ENCODE assay signal across 8 mouse cellular contexts in genomic region chr11:5901950-5902349, GRCm38 (mm10). TPM values are rescaled to one million over a fixed set of nuclear protein-coding genes. Genes with fewer than 3 reads are reported as not detected.
DNase-seq lines count a peak whose midpoint lies in the region; ATAC-seq and TF ChIP-seq lines count a peak whose summit lies in the region.

No protein-coding gene starts in this region.

- DNase-seq in kidney, adult 2 months: peak; percentile 16
- DNase-seq in kidney, adult 11 months: no peak
- peak; percentile 88 for DNase-seq in brain, adult 2 months (ENCODE audit: low read depth, low spot score)
- DNase-seq in forebrain, embryonic 10.5 days (ENCODE audit: extremely low spot score, low spot score): peak; percentile 74
- DNase-seq in lung, postnatal 0 days (ENCODE audit: low spot score): peak; percentile 65
- peak; percentile 44 to 54 for DNase-seq in right cerebral cortex, postnatal 36 days (ENCODE audit: low spot score in 2 of 2)
- DNase-seq in thymus, postnatal 10 days (ENCODE audit: low spot score in 2 of 2): no peak

- WGBS in kidney, adult 2 months: 5% methylated on average over 32 of the region's 32 CpGs
- WGBS in forebrain, embryonic 10.5 days: under 1% methylated on average over 32 of the region's 32 CpGs
- under 1% methylated on average over 32 of the region's 32 CpGs for WGBS in intestine, embryonic 15.5 days
- 1% methylated on average over 32 of the region's 32 CpGs for WGBS in lung, postnatal 0 days

- no peaks in the 10 kb centered on the region for H3K4me1 ChIP-seq in kidney, adult 2 months (ENCODE audit: control insufficient read depth, insufficient read depth, low read length)
- peaks cover 46% of the 10 kb centered on the region for H3K4me1 ChIP-seq in forebrain, embryonic 10.5 days
- peaks cover 37% of the 10 kb centered on the region for H3K4me1 ChIP-seq in intestine, embryonic 15.5 days (replicated peaks)
- H3K4me1 ChIP-seq in lung, postnatal 0 days (ENCODE audit: insufficient read depth, low read depth, low read length): peaks cover 9% of the 10 kb centered on the region; the same call in 1 of the 2 replicates

- peak overlapping the region; percentile 48 for H3K9ac ChIP-seq in intestine, embryonic 15.5 days
- H3K9ac ChIP-seq in lung, postnatal 0 days (replicated peaks; ENCODE audit: low read depth): no peak overlapping the region; the same call in 1 of the 2 replicates

- H3K4me3 ChIP-seq in kidney, adult 2 months (ENCODE audit: insufficient read depth, low read depth, low read length): no peak overlapping the region
- H3K4me3 ChIP-seq in forebrain, embryonic 10.5 days: peak overlapping the region; percentile 55
- H3K4me3 ChIP-seq in intestine, embryonic 15.5 days (replicated peaks): peak overlapping the region; percentile 34
- 0 out of 2 replicates have a peak overlapping the region, but pooled peaks have one; percentile 17 for H3K4me3 ChIP-seq in lung, postnatal 0 days (ENCODE audit: low read depth, low read length)

- no peak overlapping the region for H3K27ac ChIP-seq in kidney, adult 2 months (ENCODE audit: insufficient read depth, low read depth, low read length)
- peak overlapping the region; percentile 86 for H3K27ac ChIP-seq in forebrain, embryonic 10.5 days
- peak overlapping the region; percentile 45 for H3K27ac ChIP-seq in intestine, embryonic 15.5 days
- H3K27ac ChIP-seq in lung, postnatal 0 days (ENCODE audit: low read length): no peak overlapping the region

- ATAC-seq in intestine, embryonic 15.5 days: peak; percentile 80
- ATAC-seq in lung, postnatal 0 days: peak; percentile 71

- no peak for TF ChIP-seq POLR2A in kidney, adult 2 months (IDR thresholded peaks at IDR 0.05; ENCODE audit: low read depth, low read length)

- H3K4me2 ChIP-seq in intestine, embryonic 15.5 days (replicated peaks): peak overlapping the region; percentile 70
- H3K4me2 ChIP-seq in lung, postnatal 0 days (replicated peaks; ENCODE audit: low read depth, low read length): peak overlapping the region; percentile 51

- H3K9me3 ChIP-seq in forebrain, embryonic 10.5 days: no peaks in the 10 kb centered on the region
- no peaks in the 10 kb centered on the region for H3K9me3 ChIP-seq in intestine, embryonic 15.5 days
- H3K9me3 ChIP-seq in lung, postnatal 0 days (ENCODE audit: low read length): no peaks in the 10 kb centered on the region

- no peak for TF ChIP-seq CTCF in kidney, adult 2 months (conservative IDR thresholded peaks at IDR 0.05; ENCODE audit: insufficient read depth, insufficient read length, low read depth, low read length)
- no peak for TF ChIP-seq CTCF in lung, postnatal 0 days (IDR thresholded peaks at IDR 0.05)

- H3K36me3 ChIP-seq in kidney, adult 2 months (ENCODE audit: control insufficient read depth, insufficient read depth, low read length): no peaks in the 10 kb centered on the region
- no peaks in the 10 kb centered on the region for H3K36me3 ChIP-seq in forebrain, embryonic 10.5 days (replicated peaks)
- no peaks in the 10 kb centered on the region for H3K36me3 ChIP-seq in intestine, embryonic 15.5 days
- no peaks in the 10 kb centered on the region for H3K36me3 ChIP-seq in lung, postnatal 0 days (ENCODE audit: insufficient read depth, low read length)

- TF ChIP-seq EP300 in lung, postnatal 0 days (IDR thresholded peaks at IDR 0.05): no peak

- H3K27me3 ChIP-seq in kidney, adult 2 months (replicated peaks; ENCODE audit: control insufficient read depth, insufficient read depth, low read length): no peaks in the 10 kb centered on the region
- peaks cover 68% of the 10 kb centered on the region for H3K27me3 ChIP-seq in forebrain, embryonic 10.5 days (ENCODE audit: poor library complexity, severe bottlenecking)
- no peaks in the 10 kb centered on the region for H3K27me3 ChIP-seq in intestine, embryonic 15.5 days (replicated peaks)
- H3K27me3 ChIP-seq in lung, postnatal 0 days (replicated peaks; ENCODE audit: insufficient read depth, low read length): no peaks in the 10 kb centered on the region

RNA-seq across cellular contexts. Expression of gene Myl7, which starts 3.4 kb away (rescaled TPM):
- polyA plus RNA-seq in kidney, adult 2 months (2012; rRNA removed): 5.1 and 5.3 TPM in 2 replicates
- polyA plus RNA-seq in forebrain, embryonic 10.5 days (2016; fragmentation: Nextera tagmentation; extraction: Ambion mirVana): 2.6 and 3.1 TPM in 2 replicates
- 68.3 and 73.5 TPM in 2 replicates for polyA plus RNA-seq in intestine, embryonic 15.5 days (2015; fragmentation: Nextera tagmentation; extraction: Ambion mirVana)
- 327 and 405 TPM in 2 replicates for polyA plus RNA-seq in lung, postnatal 0 days (2015; fragmentation: Nextera tagmentation; extraction: Ambion mirVana)

RNA-seq across cellular contexts. Expression of gene Pold2, which starts 23.9 kb away (rescaled TPM):
- polyA plus RNA-seq in kidney, adult 2 months (2012; rRNA removed): 50.2 and 70.7 TPM in 2 replicates
- 158 and 163 TPM in 2 replicates for polyA plus RNA-seq in forebrain, embryonic 10.5 days (2016; fragmentation: Nextera tagmentation; extraction: Ambion mirVana)
- 137 TPM in 2 replicates for polyA plus RNA-seq in intestine, embryonic 15.5 days (2015; fragmentation: Nextera tagmentation; extraction: Ambion mirVana)
- 30.1 and 34.1 TPM in 2 replicates for polyA plus RNA-seq in lung, postnatal 0 days (2015; fragmentation: Nextera tagmentation; extraction: Ambion mirVana)

RNA-seq across cellular contexts. Expression of gene Aebp1, which starts 40.2 kb away (rescaled TPM):
- 91.4 and 96.7 TPM in 2 replicates for polyA plus RNA-seq in kidney, adult 2 months (2012; rRNA removed)
- 8.0 and 8.8 TPM in 2 replicates for polyA plus RNA-seq in forebrain, embryonic 10.5 days (2016; fragmentation: Nextera tagmentation; extraction: Ambion mirVana)
- 36.4 and 38.4 TPM in 2 replicates for polyA plus RNA-seq in intestine, embryonic 15.5 days (2015; fragmentation: Nextera tagmentation; extraction: Ambion mirVana)
- 21.8 and 22.3 TPM in 2 replicates for polyA plus RNA-seq in lung, postnatal 0 days (2015; fragmentation: Nextera tagmentation; extraction: Ambion mirVana)

RNA-seq across cellular contexts. Expression of gene Gck, which starts 47.9 kb away (rescaled TPM):
- 0.16 and 0.43 TPM in 2 replicates for polyA plus RNA-seq in kidney, adult 2 months (2012; rRNA removed)
- 2.2 and 2.5 TPM in 2 replicates for polyA plus RNA-seq in forebrain, embryonic 10.5 days (2016; fragmentation: Nextera tagmentation; extraction: Ambion mirVana)
- 2.8 and 3.1 TPM in 2 replicates for polyA plus RNA-seq in intestine, embryonic 15.5 days (2015; fragmentation: Nextera tagmentation; extraction: Ambion mirVana)
- polyA plus RNA-seq in lung, postnatal 0 days (2015; fragmentation: Nextera tagmentation; extraction: Ambion mirVana): 1.2 and 2.1 TPM in 2 replicates

RNA-seq across cellular contexts. Expression of gene Ykt6, which starts 53.5 kb away (rescaled TPM):
- 54.1 and 60.4 TPM in 2 replicates for polyA plus RNA-seq in kidney, adult 2 months (2012; rRNA removed)
- polyA plus RNA-seq in forebrain, embryonic 10.5 days (2016; fragmentation: Nextera tagmentation; extraction: Ambion mirVana): 58.5 and 65.5 TPM in 2 replicates
- polyA plus RNA-seq in intestine, embryonic 15.5 days (2015; fragmentation: Nextera tagmentation; extraction: Ambion mirVana): 48.7 and 51.8 TPM in 2 replicates
- 40.2 and 40.9 TPM in 2 replicates for polyA plus RNA-seq in lung, postnatal 0 days (2015; fragmentation: Nextera tagmentation; extraction: Ambion mirVana)

Comparison
In these comparisons a context has a peak if more than half of its experiments do, and no peak if none do; other contexts are left out.
1. DNase-seq: peak in kidney, adult 2 months (single experiment), brain, adult 2 months (single experiment), forebrain, embryonic 10.5 days (single experiment), lung, postnatal 0 days (single experiment) and right cerebral cortex, postnatal 36 days (2 of 2); none in kidney, adult 11 months (single experiment) and thymus, postnatal 10 days (0 of 2).
2. H3K27ac ChIP-seq: peak in forebrain, embryonic 10.5 days (single experiment) and intestine, embryonic 15.5 days (single experiment); none in kidney, adult 2 months (single experiment) and lung, postnatal 0 days (single experiment).
3. RNA of gene Myl7, which starts 3.4 kb away (polyA plus RNA-seq): 327 to 405 TPM in lung, postnatal 0 days and 68.3 to 73.5 TPM in intestine, embryonic 15.5 days; 5.1 to 5.3 TPM in kidney, adult 2 months and 2.6 to 3.1 TPM in forebrain, embryonic 10.5 days; every median in the first group is over 10 times any median in the second.